Mouse (Mus musculus) ES-E14 (cell line): ENCODE measurements around the gene Clip1.

Source experiments
- CHD2 ChIP-seq: IDR thresholded peaks from 2 replicates; pipeline ENCODE4 v1.6.1; 2014; ENCODE audit warnings: mild to moderate bottlenecking, low read depth, low read length, inconsistent platforms
- MAFK ChIP-seq: IDR thresholded peaks from 2 replicates; pipeline ENCODE4 v1.6.1; 2014; ENCODE audit warnings: mild to moderate bottlenecking, low read depth, low read length, inconsistent platforms; ENCODE audit not compliant: insufficient read depth
- ZC3H11A ChIP-seq: IDR thresholded peaks from 2 replicates; pipeline ENCODE4 v1.6.1; 2012; ENCODE audit warnings: low read depth, mild to moderate bottlenecking, inconsistent platforms, low read length, borderline replicate concordance
- ZNF384 ChIP-seq: IDR thresholded peaks from 2 replicates; pipeline ENCODE4 v1.6.1; 2012; ENCODE audit warnings: low read depth, low read length, inconsistent platforms

- TF ChIP-seq ZNF384 (no peak), ZC3H11A (no peak), CHD2 (no peak), MAFK (no peak)
Measured at GRCm38 (mm10) chr5:123576696-123577095, 107.7 kb downstream of the Clip1 start.
